Mouse (Mus musculus) kidney, postnatal 14 days (tissue): Measurements from ENCODE around the gene Plekhg4.
A peak's percentile ranks its signal among the peaks of the same experiment; 100 is the strongest.

ENCODE experiments used
- DNase-seq: peaks from one replicate; pipeline ENCODE4 v3.0.0; 2022; ENCODE audit warnings: mixed read lengths

The Plekhg4 gene

DNA sequence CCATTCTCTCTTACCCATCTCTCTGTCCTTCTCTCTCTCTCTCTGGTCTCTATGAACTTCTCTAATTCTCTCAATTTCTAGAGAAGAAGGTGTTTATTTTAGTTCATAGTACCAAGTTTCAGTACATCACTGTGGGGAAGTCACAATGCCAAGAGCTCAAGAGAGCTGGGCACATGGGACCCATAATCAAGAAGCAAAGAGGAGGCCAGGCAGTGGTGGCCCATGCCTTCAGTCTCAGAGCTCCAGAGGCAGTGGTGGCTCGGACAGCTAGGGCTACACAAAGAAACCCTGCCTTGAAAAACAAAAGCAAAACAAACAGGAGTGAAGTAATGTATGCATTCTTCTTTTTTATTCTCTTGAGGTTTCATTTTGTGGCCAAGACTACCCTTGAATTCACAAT is 31.4 kb downstream of the Plekhg4 start:
- no peak for DNase-seq

DNA sequence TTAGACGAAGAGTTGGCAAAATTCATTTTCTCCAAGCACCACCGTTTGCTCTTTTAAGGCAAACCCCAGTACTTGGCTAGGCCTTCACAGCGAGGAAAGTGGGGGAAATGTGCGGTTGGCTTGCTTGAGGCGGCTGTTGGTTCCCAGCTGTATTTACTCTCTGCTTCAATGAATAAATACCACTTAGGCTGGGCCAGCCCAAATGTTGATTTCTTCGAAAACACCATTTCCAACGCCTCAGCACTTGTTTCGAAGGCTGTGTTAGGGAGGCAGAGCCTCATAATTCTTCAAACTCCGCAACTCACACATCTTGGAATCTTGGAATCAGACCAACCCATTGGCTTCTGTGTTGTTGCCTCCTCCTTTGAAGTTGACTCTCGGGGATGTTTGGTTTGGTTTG is 33.3 kb downstream of the Plekhg4 start:
- DNase-seq, result no peak

- DNase-seq, result no peak
Measured at GRCm38 (mm10) chr8:105408331-105408730, 35.3 kb downstream of the Plekhg4 start.

- DNase-seq, result no peak
Measured at GRCm38 (mm10) chr8:105409947-105410346, 36.9 kb downstream of the Plekhg4 start.

- peak; percentile 55 for DNase-seq
Measured at GRCm38 (mm10) chr8:105413391-105413790, 40.3 kb downstream of the Plekhg4 start, which contains the start of the genes Kctd19 and Lrrc36. Kctd19 (minus strand) TSS chr8:105413502. Lrrc36 (plus strand) TSS chr8:105413571.

GRCm38 (mm10) chr8:105418992-105419391 is 45.9 kb downstream of the Plekhg4 start:
- DNase-seq, result no peak

DNA sequence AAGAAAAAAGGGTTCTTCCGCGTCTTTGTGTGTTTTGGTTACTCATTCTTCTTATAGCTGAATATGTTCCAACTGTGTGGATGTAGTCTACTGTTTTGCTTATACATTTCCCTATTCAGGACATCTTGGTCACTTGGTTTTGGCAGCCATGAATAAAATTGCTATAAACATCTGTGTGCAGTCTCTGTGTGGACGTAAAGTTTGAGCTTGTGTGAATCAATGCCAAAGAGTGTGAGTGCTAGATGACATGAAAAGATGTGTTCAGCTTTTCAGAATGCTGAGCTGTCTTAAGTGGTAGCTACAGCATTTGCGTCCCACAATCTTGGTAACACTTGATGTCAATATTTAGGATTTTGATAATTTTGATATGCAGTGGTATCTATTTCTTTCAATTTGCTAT is 46.7 kb downstream of the Plekhg4 start:
- no peak for DNase-seq

- no peak for DNase-seq
Measured at GRCm38 (mm10) chr8:105422006-105422405, 48.9 kb downstream of the Plekhg4 start.

DNA sequence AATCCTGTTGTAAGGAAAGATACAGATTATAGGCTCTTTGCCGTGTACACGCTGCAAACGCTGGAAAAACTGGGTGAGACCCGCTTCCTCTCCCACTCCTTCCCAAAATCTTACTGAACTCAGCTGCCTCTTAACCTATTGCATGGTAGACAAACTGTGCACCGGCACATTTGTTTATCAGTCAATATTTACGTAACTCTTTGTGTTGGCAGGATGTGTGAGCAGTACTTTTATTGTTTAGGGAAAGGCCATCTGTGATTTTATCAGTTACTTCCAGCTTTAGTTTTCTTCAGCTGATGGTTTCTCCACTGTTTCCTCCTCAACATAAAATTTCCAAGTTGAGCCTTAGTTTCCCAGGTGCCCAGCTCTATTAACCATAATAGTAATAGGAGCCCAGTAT is 53.8 kb downstream of the Plekhg4 start:
- DNase-seq, result no peak

DNA sequence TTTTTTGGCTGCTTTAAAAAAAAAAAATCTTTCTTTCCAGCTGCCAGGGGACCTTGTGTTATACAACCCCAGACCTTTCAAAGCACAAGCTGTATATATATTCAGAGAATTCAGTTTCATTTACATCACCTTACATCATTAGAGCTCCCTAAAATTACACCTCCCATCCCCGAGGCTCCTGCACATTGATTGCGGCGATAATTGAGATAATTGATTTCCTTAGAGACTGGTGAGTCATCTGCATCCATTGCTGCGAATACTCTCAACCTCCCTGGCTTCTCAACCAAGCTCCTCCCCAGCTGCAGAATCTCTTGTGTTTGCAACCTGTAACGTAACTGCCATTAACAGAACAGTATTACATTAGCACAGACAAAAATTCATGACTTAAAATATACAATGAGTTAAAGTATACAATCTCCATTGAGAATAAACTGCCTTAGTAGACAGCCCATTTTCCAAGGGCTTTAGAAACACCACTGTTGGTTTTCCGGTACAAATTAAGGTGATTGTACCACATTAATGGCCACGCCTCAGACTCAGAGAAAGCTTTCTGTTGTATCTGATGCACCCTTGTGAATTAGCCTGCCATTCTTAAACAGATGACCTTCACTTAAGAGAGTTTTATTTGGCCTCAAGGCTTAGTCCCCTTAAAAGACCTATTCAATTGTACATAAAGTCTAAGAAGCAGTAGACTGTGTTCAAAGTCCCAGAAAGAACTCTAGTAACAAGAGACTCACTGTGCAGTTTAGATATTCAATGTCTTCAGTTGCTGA is 58.9 kb downstream of the Plekhg4 start:
- no peak for DNase-seq
